Mouse (Mus musculus) monocyte, adult 2 months (primary cell): Measurements from ENCODE around the gene Srrt.

Experiments used
- DNase-seq, 2 experiments: peaks; one replicate each; pipeline ENCODE4 v3.0.0; 2022; ENCODE audit warnings: low spot score in 2 of 2, low read depth in 1 of 2

Srrt gene

DNA sequence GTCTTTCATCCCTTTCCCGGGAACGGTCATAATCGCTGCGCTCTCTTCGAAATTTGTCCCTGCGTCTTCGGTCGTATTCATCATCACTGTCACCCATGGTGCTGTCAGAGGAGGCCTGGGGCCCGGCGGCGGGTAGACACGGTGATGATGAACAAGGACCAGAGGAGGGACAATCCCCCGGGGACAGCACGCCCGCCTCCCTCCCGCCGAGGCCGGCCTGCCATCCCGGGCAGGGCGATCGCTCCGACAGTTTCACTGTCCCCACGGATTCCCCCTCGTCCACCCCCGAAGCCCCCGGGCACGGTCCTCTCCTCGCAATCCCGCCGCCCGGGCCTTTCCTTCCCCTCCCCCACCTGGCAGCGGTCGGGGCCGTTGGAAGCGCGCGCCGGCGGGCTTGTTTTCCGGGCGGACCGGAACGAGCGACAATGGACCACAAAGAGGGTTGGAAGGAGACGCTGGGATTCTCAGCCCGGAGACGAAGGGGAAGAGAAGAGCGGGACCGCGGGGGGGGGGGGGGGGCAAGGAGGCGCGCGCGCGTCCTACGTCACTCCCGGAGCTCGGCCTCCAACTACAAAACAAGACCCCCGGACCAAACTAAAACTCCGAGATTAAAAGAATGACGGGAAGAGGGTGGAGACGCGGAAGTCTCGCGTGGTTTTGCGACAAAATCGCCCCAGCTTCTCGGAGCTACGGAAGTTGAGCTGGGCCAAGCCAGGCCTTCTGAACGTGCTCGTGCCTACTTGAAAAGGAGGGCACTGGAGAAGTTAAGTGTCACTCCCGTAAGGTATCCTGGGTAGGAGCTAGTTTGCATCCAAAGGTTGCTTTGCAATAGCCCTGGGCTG is at the start of gene Srrt:
Gene Srrt, minus strand, starts transcription at position 604 of the 842 bp plus-strand sequence.
- peak; percentile 60 to 75 for DNase-seq

DNA sequence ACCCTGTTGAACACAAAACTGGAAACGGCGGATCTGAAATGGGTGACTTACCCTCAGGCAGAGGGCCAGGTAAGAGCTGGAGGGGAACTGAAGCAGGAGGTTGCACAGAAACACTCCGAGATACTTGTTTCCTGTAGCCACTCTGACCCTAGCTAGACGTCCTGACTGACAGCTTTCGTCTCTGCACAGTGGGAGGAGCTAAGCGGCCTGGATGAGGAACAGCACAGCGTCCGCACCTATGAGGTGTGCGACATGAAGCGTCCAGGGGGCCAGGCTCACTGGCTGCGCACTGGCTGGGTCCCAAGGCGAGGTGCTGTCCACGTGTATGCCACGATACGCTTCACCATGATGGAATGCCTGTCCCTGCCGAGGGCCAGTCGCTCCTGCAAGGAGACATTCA is 46.6 kb upstream of the Srrt start:
- no peak for DNase-seq

DNA sequence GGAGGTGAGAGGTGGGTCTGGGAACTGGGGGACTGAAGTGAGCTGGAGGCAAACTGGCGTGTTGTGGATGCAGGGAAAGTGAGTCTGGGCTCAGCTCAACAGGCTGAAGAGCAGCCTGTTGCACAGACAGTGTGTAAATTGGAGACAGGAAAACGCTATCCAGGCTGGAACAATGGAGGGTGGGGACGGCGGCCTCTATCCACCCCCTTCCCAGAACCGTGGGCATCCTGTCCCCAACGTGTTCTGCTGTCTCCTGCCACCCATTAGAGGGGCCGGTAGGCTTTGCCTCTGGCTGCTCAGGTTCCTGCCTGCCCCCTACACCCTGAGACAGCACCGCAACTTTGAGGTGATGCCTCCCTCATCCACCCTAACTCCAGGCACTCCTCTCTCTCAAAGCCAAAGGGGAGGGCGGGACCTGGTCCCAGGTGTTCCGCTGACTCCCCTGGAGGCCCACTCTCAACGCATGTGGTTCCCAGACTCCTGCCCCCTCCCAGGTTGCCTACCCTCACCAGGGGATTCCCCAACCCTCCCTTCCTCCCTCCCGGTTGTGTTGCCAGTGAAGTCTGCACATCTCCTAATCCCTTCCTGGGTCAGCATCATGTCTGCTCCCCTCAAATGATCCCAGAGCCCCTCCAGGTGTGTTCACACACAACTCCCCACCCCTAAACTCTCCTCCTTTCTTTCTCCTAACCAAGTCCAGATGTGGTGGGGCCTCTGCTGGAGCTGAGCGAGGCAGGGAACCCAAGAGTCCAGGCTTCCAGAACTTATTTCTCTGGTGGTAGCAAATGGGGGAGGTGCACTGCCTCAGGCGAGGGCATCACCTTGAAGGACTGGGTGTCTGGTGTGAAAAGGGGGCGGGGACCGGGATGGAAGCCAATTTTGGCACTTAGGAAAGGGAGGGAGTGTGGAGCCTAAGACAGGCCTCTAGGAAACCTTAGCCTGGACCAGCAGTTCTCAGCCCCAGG is 44.8 kb upstream of the Srrt start:
- no peak for DNase-seq

DNA sequence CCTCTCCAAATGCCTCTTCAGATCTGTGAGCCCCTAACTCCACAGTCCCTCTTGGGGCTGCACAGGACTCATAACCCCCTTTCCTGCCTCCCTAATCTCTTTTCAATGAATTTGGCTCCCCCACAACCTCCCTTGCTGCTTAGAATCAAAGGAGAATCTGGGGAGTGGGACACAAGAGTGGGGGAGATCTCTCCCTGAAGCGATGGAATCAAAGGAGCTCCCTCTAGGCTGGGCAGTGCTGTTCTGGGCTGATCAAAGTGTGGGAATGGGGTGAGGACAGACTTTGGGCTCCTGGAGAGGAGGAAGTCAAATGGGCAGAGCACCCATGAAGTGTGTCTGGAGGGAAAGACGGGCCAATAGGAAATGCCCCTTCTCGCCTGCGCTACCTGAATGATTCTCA is 43.9 kb upstream of the Srrt start:
- DNase-seq = no peak

DNA sequence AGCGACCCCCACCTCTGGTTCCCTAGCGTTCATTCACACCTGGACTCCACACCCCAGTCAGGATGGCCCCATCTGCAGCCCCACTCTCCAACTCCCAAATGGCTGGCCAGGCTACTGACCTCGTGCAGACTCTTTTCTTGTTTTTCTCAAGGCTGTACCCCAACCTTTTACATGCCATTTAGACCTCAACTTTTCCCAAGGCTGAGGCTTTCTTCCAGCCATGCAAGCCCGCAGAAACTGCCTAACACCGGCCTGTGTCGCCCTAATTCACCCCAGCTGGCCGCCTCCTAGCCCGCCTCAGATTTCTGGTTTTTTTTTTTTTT is 43.5 kb upstream of the Srrt start:
- no peak for DNase-seq

DNA sequence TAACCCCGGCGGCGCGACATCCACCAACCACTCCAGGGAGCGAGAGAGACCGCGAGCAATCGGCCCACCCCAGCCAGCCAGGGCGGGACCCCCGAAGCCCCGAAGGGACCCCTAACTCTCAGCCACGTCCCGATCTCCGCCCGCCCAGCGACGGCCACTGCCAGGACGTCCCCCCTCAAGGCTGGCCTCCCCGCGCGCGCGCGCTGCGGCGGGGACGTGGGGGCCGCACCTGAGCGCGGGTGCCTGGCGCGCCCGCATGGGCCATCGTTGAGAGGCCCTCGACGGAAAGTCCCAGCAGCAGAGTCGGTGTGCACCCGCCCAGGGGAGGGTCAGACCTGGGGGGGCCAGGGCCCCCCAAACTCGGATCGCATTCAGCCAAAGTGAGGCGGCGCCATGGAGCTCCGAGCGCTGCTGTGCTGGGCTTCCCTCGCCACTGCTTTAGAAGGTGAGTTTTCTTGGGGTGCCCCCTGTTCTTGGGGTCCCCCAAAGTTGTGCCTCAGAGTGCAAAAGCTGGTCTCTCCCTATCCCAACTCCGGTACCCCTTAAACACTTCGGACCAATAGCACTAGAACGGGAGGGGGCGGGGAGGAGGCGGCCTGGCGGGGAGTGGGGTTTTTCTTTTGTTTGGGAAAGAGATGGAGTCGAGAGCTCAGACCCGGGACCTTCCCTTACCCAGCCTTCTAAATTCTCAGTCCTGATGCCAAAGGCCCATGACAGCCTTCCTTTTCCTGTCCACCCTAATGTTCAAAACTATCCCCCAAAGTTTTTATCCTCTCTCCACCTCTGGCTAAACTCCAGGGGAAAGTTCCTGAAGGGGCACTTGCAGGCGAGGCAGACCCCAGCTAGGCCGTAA is 43.0 kb upstream of the Srrt start:
- no peak for DNase-seq

DNA sequence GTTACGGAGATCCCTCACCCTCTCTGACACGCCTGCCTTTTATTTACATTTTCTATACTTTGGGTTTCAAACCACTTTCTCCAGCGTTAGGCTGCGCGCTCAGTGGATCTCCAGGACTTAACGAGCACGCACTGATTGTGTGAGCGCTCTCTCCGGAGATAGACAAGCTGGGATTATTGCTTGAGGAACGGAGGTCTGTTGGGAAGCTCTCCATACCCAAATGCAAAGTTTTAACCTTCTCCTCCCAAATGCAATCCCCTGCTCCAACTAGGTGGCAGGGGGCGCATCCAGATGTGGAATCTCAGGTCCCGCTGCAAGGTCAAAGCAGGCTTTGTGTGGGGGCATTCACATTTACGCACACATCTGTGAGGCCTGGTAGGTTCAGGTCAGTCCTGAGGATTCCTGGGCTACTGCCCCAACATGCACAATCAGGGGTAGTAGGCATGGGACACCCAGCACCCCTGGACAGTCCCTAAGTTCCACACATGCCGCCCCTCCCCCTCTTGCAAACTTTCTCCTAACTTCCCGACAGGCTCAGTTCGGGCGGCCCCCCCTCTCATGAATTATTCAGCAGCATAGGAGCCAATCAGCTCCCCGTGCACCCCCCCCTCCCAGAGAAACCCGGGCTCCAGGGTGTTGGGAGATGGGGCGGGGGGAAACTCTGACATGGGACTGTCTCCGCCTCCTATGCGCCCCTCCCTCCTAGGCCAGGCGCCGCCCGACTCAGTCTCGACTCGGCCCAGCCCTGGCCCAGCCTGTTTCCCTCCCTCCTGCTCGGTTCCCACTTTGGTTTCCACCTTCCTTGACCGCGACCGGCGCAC is 42.1 kb upstream of the Srrt start, which contains the start of gene Ephb4:
Gene Ephb4, plus strand, starts transcription at position 726 of the 821 bp plus-strand sequence.
- no peak for DNase-seq

DNA sequence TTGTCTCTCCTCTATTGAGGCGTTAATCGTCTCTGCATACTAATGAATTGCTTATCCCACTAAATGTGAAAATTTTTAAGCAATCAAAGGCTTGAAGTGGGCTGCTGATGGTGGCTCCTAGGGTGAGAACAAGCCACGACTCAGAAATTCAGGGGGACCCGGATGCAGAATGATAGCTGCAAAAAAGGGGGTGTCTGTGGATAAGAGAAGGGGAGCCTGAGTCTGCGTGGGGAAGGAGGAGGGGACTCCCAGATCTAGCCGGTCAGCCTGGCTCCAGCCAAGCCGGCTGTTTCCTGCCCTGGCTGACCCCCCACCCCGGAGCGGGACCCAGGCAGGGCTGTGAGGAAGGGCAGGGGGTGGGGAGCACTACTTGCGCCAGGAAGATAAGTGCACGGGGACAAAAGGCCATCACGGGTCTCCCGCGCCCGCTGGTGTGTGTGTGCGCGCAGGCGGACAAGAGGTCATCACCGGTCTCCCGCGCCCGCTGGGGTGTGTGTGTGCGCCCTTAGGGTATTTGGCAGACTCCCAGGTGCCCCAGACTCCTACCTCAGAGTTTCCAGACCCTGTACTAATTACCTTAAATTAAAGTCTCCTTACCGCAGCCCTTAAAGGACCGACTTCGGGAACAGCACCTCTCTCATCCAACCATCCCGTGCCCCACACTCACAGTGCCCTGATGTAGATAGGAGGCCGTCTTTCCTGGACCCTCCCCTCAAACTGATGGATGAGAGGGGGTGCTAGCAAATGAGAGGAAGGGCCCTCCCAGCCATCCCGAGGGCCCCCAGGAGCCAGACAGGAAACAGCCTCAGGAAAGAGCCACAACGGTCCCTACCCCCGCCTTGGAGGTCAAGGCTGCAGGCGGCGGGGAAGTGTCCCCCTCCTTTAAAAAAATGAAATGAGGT is 41.3 kb upstream of the Srrt start:
- no peak for DNase-seq

DNA sequence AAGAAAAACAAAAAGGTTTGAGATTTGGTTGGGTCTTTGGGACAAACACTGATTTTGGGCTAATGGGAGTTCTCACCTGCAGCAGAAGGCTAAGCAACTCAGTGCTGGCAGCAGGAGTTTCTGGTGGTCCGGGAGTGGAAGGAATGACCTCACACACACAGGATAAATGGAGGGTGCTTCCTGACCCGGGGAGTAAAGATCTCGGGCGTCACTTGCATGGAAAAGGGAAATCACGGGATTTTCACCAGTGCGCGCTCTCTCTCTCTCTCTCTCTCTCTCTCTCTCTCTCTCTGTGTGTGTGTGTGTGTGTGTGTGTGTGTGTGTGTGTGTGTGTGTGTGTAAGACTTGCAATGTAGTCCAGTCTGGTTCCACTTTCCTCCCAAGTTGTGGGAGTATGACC is 40.4 kb upstream of the Srrt start:
- DNase-seq = no peak

DNA sequence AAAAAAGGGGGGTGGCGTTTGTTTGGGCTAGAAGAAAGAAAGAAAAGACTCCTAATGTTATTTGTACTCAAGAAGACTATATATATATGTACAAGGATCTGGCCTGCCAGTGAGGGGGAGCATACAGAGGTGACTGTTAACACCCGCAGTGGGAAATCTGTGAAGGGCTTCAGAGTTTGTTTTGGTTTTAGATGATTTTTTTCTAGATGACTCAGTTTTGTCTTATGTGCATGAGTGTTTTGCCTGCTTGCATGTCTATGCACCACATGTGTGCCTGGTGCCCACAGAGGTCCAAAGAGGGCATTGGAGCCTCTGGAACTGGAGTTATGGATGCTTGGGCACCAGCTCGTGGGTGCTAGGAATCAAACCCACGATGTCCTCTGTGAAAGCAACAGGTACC is 39.5 kb upstream of the Srrt start:
- DNase-seq = no peak

DNA sequence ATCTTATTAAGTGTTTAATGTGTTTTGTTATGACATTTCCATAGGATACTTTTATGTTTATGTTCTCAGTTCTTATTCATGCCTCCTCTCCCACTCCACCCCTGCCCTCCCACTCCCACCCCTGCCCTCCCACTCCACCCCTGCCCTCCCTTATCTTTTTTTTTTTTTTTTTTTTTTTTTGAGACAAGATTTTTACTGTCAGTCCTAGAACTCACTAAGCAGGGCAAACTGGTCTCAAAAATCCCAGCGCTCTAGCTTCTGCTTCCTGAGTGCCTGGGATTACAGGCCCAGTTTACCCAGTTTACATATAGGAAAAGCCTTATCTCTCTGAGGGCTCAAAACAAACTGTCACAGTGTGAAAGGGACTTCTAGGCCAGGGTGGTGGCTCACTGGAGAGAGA is 38.9 kb upstream of the Srrt start:
- no peak for DNase-seq

DNA sequence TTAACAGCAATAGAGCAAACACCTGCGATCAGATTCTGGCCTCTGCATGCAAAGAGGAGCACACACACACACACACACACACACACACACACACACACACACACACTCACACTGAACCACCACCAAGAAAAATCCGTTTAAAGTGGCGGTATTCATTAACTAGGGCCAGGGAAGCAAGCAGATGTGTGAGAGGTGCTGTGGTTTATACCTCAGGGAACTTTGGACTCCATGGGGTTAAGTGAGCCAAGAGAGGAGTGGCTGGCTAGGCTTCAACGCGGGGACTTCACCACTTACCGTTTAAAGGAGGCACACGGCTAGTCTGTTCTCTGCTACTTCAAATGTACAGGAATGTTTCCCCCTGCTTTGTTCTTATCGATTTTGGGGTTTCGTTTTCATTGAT is 38.3 kb upstream of the Srrt start:
- no peak for DNase-seq

DNA sequence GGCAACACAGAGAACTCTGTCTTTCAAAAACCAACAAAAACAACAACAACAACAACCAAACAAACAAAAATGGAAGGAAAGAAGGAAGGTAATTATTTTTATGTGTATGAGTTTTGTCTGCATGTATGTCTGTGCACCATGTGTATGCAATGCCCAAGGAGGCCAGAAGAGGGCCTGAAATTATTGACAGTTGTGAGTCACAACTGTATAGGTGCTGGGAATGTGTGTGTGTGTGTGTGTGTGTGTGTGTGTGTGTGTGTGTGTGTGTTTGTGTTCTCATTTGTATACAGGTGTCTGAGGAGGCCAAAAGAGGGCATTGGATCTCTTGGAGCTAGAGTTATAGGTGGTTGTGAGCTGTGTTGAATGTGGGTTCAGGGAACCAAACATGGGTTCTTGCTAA is 36.4 kb upstream of the Srrt start:
- no peak for DNase-seq

DNA sequence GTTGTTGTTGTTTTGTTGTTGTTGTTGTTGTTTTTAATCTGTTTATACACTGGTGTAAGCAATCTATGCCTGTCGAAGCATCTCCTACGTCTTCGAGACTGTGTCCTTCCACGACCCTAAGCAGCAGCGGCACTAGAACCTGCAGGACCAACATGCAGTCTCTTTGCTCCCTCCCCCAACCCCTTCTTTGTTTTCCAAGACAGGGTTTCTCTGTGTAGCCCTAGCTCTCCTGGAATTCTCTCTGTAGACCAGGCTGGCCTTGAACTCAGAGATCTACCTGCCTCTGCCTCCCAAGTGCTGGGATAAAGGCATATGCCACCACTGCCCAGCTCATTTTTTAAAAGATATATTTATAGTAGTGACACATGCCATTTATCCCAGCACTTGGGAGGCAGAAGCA is 35.9 kb upstream of the Srrt start:
- DNase-seq = no peak

DNA sequence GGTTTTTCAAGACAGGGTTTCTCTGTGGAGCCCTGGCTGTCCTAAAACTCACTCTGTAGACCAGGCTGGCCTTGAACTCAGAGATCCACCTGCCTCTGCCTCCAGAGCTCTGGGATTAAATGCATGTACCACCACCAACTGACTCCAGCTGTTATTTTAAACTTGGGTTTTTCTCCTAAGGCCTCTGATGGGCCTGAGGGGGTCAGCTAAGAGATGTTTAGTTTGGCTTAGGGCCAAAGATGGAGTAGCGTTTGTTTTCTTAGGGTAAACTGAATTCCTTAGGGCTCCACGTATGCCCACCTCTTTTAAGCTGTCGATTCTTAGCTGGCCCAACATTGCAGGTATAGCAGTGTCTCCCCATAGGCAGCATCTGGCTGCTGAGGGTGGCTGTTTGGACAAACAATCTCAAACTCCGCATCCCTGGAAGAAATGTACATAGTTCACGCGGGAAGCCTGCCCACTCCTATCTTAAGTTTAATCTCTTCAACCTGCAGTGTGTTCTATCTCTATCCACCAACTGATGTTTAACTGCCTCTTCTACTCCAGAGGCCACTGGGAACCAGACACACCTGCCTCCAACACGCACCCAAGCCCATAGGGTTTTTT is 35.0 kb upstream of the Srrt start:
- DNase-seq = no peak

DNA sequence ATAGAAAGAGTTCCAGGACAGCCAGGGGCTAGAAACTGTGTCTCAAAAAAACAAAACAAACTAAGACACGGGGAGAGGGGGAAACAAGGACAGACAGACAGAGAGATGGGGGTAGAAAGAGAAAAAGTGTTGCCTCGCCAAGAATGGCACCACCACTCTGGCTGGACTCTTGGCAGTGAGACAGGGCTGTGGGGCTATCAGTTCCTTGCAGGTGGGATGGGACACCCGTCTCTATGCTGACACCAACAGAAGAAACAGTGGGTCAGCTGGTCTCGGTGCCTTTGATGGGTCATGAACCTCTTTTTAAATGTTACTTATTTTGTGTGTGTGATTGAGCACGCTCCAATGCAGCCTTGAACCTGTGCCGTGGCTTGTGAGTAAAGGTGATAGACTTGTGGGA is 32.7 kb upstream of the Srrt start:
- no peak for DNase-seq

DNA sequence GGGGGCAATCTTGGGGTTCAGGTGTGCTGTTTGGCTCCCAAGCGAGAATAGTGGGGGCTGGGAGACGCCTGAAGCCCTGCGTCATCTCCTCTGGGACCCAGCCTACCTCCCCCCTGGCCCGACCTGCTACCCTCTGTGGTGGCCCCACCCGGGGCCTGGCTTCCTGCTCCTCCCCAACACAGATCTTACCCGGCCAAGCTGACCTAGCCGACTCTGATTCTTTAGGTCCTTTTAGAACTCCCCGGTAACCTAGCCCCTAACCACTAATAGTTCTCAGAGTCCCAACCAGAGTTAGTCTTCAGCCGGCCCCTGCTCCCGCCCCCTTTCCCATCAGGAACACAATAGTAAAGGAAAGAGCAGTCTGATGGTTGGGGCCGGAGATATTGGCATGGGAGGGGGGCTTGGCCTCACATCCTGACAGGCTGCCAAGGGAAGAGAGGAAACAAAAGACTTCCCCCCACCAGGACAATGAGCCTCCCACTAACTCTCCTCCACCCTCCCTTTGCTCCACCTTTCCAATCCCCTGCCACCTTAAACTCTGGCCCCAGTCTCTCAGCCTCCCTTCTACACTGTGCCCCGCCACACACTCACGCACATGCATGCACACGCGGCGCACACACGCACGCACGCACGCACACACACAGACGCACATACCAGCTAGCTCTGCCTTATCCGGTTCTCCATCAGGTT is 32.0 kb upstream of the Srrt start:
- DNase-seq = no peak

DNA sequence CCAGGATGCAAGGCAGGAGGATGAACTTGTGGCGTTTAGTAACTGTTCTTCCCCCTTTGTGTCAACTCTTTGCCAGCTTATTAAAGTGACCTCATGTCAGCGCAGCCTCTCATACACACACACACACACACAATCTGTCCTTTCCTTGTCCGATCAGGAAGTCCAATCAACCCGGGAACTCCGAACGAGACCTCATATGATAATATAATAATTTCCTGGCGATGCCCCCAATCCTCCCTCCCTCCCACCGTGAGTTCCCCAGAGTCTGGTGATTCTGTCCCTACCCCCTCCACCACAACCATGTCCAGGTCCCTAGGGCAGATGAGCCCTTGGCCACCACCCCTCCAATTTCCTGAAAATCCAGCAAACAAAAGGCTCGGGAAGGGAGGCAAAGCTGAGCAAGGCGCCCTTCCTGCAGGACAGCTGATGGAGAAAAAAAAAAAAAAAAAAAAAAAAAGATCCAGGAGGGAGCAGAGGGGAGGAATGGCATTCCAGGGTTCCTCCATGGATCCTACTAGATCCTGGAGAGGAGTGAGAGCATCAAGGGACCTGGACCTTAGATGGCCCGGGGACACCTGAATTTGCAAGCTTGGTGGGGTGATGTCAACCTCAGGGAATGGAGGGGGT is 31.3 kb upstream of the Srrt start:
- no peak for DNase-seq
